Mouse (Mus musculus) liver, adult 2 months (tissue): ENCODE data around the gene Ranbp9. TPM values are rescaled to one million over a fixed set of nuclear protein-coding genes. Genes with fewer than 3 reads are reported as not detected.

Source experiments
- DNase-seq: peaks from one replicate; pipeline ENCODE4 v3.0.0-alpha.2; 2011; ENCODE audit warnings: low read depth, low spot score; ENCODE audit errors: extremely low read depth
- H3K27ac ChIP-seq: fragments of 200-500 bp; replicated peaks from 2 replicates; pipeline ENCODE4 v1.5.1; 2012; ENCODE audit warnings: low read depth, mild to moderate bottlenecking, control low read depth, inconsistent platforms, low read length; ENCODE audit not compliant: insufficient read depth
- H3K27me3 ChIP-seq: fragments of 200-500 bp; 2 replicates; pipeline ENCODE4 v1.6.1; 2012; ENCODE audit warnings: mild to moderate bottlenecking, moderate library complexity, low read length, inconsistent platforms; ENCODE audit not compliant: control insufficient read depth, insufficient read depth
- H3K36me3 ChIP-seq: fragments of 200-500 bp; 2 replicates; pipeline ENCODE4 v1.6.1; 2012; ENCODE audit warnings: low read length, inconsistent platforms; ENCODE audit not compliant: control insufficient read depth, insufficient read depth
- H3K4me1 ChIP-seq: fragments of 200-500 bp; 2 replicates; pipeline ENCODE4 v1.6.1; 2011; ENCODE audit warnings: low read length; ENCODE audit not compliant: control insufficient read depth, insufficient read depth
- H3K4me3 ChIP-seq: fragments of 200-500 bp; 2 replicates; pipeline ENCODE4 v1.5.1; 2011; ENCODE audit warnings: low read depth, mild to moderate bottlenecking, control low read depth, low read length, moderate library complexity; ENCODE audit not compliant: insufficient read depth
- H3K79me2 ChIP-seq: fragments of 200-500 bp; 2 replicates; pipeline ENCODE4 v1.6.1; 2012; ENCODE audit warnings: inconsistent platforms, mild to moderate bottlenecking, low read length, moderate library complexity; ENCODE audit not compliant: control insufficient read depth, insufficient read depth
- H3K9ac ChIP-seq: fragments of 200-500 bp; 2 replicates; pipeline ENCODE4 v1.6.1; 2012; ENCODE audit warnings: low read depth, mild to moderate bottlenecking, control low read depth, inconsistent platforms, low read length
- CTCF ChIP-seq: fragments of 200-500 bp; IDR thresholded peaks from 2 replicates; pipeline ENCODE4 v1.5.1; 2011; ENCODE audit warnings: low read depth, low read length, control low read depth
- POLR2A ChIP-seq: fragments of 200-500 bp; IDR thresholded peaks from 2 replicates; pipeline ENCODE4 v1.6.1; 2011; ENCODE audit warnings: low read length, control low read depth; ENCODE audit not compliant: insufficient read depth; ENCODE audit errors: extremely low read depth
- WGBS: fragments of 180-500 bp; shearing (Covaris S2); methylation state at CpG from one replicate; pipeline ENCODE4 v1.1.7; 2018; 5-methylcytosine and 5-hydroxymethylcytosine counted together
- polyA plus RNA-seq: library from polyadenylated mRNA; depleted of rRNA; stranded (reverse); fragments of >200 nt; gene quantifications from 2 replicates; pipeline ENCODE4 v1.2.3, GENCODE M21; 2012; rRNA removed
- total RNA-seq: library from RNA; depleted of rRNA; stranded (reverse); fragments of >200 nt; gene quantifications from 2 replicates; pipeline ENCODE4 v1.2.3, GENCODE M21; 2014; rRNA removed

The Ranbp9 gene
- total and polyA plus RNA-seq, 2 experiments, result 17.8 to 27.8 TPM

GRCm38 (mm10) chr13:43362353-43362752 is 118.7 kb downstream of the Ranbp9 start:
- no peak for DNase-seq
- H3K4me1 ChIP-seq, result peaks cover 7% of the 10 kb centered on the region; the same call in 1 of the 2 replicates
- 83% methylated on average over 9 of the region's 9 CpGs for WGBS
- no peaks in the 10 kb centered on the region for H3K36me3 ChIP-seq
- TF ChIP-seq CTCF (no peak), POLR2A (no peak)
- H3K27ac ChIP-seq, result no peak overlapping the region
- H3K79me2 ChIP-seq, result no peaks in the 10 kb centered on the region; the same call in 1 of the 2 replicates
- no peaks in the 10 kb centered on the region for H3K27me3 ChIP-seq
- H3K9ac ChIP-seq, result no peak overlapping the region
- no peak overlapping the region for H3K4me3 ChIP-seq

GRCm38 (mm10) chr13:43360534-43360933 is 120.5 kb downstream of the Ranbp9 start:
- TF ChIP-seq POLR2A (no peak), CTCF (no peak)
- no peak overlapping the region for H3K27ac ChIP-seq
- peaks cover 2% of the 10 kb centered on the region; the same call in 1 of the 2 replicates for H3K4me1 ChIP-seq
- H3K36me3 ChIP-seq, result no peaks in the 10 kb centered on the region
- no peaks in the 10 kb centered on the region for H3K27me3 ChIP-seq
- H3K79me2 ChIP-seq, result no peaks in the 10 kb centered on the region
- no peak overlapping the region for H3K9ac ChIP-seq
- H3K4me3 ChIP-seq, result no peak overlapping the region
- DNase-seq, result no peak
- WGBS, result 65% methylated on average over 6 of the region's 6 CpGs

DNA sequence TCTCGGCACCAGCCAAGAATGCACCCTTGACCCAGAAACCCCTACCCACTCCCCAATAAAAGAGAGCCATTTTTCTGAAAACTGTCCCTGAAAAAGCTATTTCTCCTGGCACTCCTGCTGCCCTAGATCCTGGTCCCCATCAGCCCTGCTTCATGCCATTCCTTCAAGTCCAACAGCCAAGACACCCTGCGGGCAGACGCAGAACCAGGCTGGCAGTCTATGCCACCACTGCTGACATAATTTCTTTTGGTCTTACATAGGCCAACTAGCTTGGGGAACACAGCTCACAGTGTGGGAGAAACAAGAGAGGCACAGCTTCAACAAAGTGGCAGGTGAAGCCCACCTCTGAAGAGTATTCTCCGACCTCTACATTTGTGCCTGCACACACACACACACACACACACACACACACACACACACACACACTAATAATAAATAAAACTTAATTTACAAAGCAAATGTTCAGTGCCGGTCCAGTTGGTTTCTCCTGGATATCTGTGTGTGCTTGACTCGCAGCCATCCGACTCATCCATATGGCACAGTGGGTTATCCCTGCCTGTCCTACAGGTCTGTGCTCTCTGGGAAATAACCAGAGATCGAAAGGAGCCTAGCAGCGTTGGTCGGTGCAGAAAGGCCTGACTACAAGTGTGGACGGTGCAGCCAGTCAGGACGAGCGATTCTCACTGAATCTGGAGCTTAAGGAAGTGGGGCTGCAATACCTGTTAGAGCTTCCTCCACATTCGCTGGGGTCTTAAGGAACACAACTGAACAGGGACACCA is 124.5 kb downstream of the Ranbp9 start:
- no peak overlapping the region for H3K4me3 ChIP-seq
- no peak for DNase-seq
- H3K79me2 ChIP-seq, result no peaks in the 10 kb centered on the region
- no peak overlapping the region for H3K9ac ChIP-seq
- no peak overlapping the region for H3K27ac ChIP-seq
- no peaks in the 10 kb centered on the region for H3K4me1 ChIP-seq
- no peaks in the 10 kb centered on the region for H3K27me3 ChIP-seq
- no peaks in the 10 kb centered on the region for H3K36me3 ChIP-seq
- TF ChIP-seq POLR2A (no peak), CTCF (no peak)
- 91% methylated on average over 14 of the region's 14 CpGs for WGBS

GRCm38 (mm10) chr13:43354362-43354761 is 126.7 kb downstream of the Ranbp9 start:
- no peaks in the 10 kb centered on the region for H3K36me3 ChIP-seq
- H3K4me3 ChIP-seq, result no peak overlapping the region
- no peak overlapping the region for H3K9ac ChIP-seq
- no peaks in the 10 kb centered on the region for H3K79me2 ChIP-seq
- H3K4me1 ChIP-seq, result no peaks in the 10 kb centered on the region
- H3K27ac ChIP-seq, result no peak overlapping the region
- WGBS, result 77% methylated on average over 12 of the region's 12 CpGs
- no peak for DNase-seq
- TF ChIP-seq POLR2A (no peak), CTCF (no peak)
- no peaks in the 10 kb centered on the region for H3K27me3 ChIP-seq

DNA sequence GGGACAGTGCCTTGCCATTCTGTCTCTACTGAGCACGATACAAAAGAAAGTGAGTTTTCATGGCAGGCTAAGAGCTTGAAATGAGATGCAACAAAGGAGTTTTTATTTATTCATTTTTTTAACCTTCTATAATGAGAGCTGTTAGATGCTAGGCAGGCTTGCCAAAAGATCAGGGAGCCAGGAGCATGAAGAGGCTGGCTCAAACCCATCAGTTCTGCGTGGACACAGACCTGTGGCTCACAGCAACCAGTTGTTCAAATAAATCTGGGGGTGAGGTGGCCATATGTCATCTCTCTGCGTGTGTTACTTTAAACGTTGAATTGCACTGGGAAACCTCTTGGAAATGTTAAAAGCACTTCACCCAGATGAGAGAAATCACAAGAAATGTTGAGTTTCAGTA is 127.7 kb downstream of the Ranbp9 start:
- no peaks in the 10 kb centered on the region for H3K79me2 ChIP-seq
- no peak for DNase-seq
- no peak overlapping the region for H3K9ac ChIP-seq
- no peaks in the 10 kb centered on the region for H3K36me3 ChIP-seq
- no peaks in the 10 kb centered on the region for H3K4me1 ChIP-seq
- no peak overlapping the region for H3K4me3 ChIP-seq
- 73% methylated on average over 4 of the region's 4 CpGs for WGBS
- no peak overlapping the region for H3K27ac ChIP-seq
- no peak for TF ChIP-seq CTCF
- TF ChIP-seq POLR2A, result no peak
- no peaks in the 10 kb centered on the region for H3K27me3 ChIP-seq

Other genes starting within 250 kb of the Ranbp9 start
- 0.74 and 1.0 TPM in 2 replicates for gene Gfod1, start 177.1 kb downstream of the Ranbp9 start, total RNA-seq
- gene Gfod1, start 177.1 kb downstream of the Ranbp9 start, polyA plus RNA-seq, result 0.61 and 1.0 TPM in 2 replicates
- gene Sirt5, start 115.8 kb downstream of the Ranbp9 start, total RNA-seq, result 16.9 and 21.6 TPM in 2 replicates
- 7.4 and 8.7 TPM in 2 replicates for gene Sirt5, start 115.8 kb downstream of the Ranbp9 start, polyA plus RNA-seq
- gene Nol7, start 82.9 kb downstream of the Ranbp9 start, total RNA-seq, result 50.3 and 55.5 TPM in 2 replicates
- 48.9 and 55.5 TPM in 2 replicates for gene Nol7, start 82.9 kb downstream of the Ranbp9 start, polyA plus RNA-seq
- 14.7 and 17.9 TPM in 2 replicates for gene Mcur1, start 78.9 kb upstream of the Ranbp9 start, total RNA-seq
- 14.8 and 16.6 TPM in 2 replicates for gene Mcur1, start 78.9 kb upstream of the Ranbp9 start, polyA plus RNA-seq
- not detected in 2 replicates for gene Rnf182, start 134.4 kb upstream of the Ranbp9 start, total RNA-seq
- gene Rnf182, start 134.4 kb upstream of the Ranbp9 start, polyA plus RNA-seq, result 0.02 TPM in 1 of 2 replicates, not detected in the other